Mouse (Mus musculus): ENCODE results near the gene Psmc3ip. TPM values are rescaled to one million over a fixed set of nuclear protein-coding genes. Genes with fewer than 3 reads are reported as not detected.

Gene Psmc3ip
- polyA plus RNA-seq, 1 experiment from 2014 or later: 28.2 TPM

DNA sequence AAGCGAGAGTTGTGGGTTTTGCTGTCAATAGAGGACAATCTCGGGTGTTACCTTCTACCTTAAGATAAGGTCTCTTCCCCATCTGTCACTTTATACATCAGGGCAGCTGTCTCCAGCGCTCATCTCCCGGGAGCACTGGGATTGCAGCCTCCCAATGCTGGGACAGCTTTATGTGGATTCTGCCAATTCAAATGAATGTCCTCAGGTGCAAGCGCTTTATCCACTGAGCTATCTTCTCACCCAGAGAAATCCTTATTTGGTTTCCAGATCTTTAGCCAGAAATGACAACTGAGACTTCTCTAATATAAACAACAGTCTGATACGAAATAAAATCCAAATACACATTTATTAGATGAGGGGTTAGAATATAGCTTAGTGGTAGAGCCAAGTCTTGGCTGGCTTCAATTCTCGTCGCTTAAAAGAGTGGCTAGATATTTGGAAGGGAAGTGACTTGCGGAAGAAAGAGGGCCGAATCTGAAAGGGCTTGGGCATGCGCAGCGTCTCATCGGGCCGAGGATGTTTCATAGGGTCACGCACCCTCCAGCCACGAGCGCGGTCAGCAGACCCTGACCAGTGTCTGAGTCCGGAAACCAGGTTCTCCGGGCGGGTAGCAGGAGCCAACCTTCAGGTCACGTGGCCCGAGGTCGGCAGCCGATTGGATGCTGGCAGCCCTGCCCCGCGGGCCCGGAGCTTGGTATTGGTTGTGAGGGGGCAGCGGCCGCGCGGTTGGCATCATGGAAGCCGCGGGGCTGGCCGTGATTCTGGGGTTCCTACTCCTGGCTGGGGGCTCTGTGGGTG, 25.6 kb downstream of the Psmc3ip start, which contains the start of gene Naglu:
Naglu (plus strand) TSS at position 622 of the 798 bp plus-strand sequence.
- Histone ChIP-seq H3K4me3 (peak within 1 kb of the TSS; percentile 74), H3K4me2 (peak within 1 kb of the TSS; percentile 98), H3K4me1 (peaks cover 43% of the 10 kb centered on the region), H3K27me3 (replicated peaks) (peaks cover 53% of the 10 kb centered on the region), H3K36me3 (peaks cover under 1% of the 10 kb centered on the region), H3K27ac (0 out of 2 replicates have a peak within 1 kb of the TSS, but pooled peaks have one; percentile 36), H3K9ac (peak within 1 kb of the TSS; percentile 79), H3K9me3 (replicated peaks) (no peaks in the 10 kb centered on the region)
- ATAC-seq: peak; percentile 82
- WGBS (ENCODE audit: insufficient replicate concordance): 3% methylated on average over 35 of the region's 35 CpGs

DNA sequence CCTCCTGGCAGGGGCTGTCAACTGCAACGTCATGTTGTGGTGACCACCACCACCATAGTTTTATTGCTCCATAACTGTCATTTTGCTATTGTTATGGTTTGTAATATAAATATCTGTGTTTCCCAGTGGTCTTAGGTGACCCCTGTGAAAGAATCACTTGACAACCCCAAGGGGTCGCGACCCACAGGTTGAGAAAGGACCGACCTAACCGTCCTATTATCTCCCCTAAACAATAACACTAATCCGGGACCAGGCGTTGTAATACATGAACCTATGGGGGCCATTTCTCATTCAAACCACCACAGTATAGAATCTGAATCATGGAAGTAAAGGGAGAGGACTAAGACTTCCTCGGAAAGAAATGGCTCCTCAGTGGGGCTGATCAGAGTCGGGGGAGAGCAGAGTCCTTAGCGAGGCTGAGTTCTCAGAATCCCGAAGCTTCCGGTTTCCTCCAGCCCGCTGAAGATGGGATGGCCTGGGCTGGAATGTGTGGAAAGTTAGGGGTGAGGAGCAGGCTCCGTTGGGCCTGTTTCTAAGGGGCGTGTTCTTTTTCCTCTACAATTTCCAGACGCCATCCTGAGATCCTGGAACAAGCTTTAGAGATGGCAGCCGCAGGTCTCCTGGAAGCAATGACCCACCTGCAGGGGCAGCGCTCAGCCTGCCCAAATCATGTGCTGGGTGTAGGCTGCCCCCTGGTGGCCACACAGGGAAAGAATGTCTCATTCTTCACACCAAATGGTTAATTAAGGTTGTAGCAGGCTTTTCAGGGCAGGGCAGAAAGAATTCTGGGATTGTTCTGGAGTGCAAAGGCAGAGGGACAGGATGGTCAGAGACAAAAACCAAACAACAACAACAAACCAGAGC, 28.5 kb downstream of the Psmc3ip start:
- peak overlapping the region; percentile 23; the same call in 1 of the 2 replicates for H3K9ac ChIP-seq
- WGBS (ENCODE audit: insufficient replicate concordance): 18% methylated on average over 18 of the region's 18 CpGs
- H3K36me3 ChIP-seq: peaks cover 20% of the 10 kb centered on the region
- H3K4me3 ChIP-seq: peak overlapping the region; percentile 39
- peak overlapping the region; percentile 65 for H3K4me2 ChIP-seq
- H3K4me1 ChIP-seq: peaks cover 71% of the 10 kb centered on the region
- peak overlapping the region; percentile 98 for H3K27ac ChIP-seq
- ATAC-seq: no peak
- peaks cover 29% of the 10 kb centered on the region for H3K27me3 ChIP-seq (replicated peaks)
- H3K9me3 ChIP-seq (replicated peaks): no peaks in the 10 kb centered on the region

DNA sequence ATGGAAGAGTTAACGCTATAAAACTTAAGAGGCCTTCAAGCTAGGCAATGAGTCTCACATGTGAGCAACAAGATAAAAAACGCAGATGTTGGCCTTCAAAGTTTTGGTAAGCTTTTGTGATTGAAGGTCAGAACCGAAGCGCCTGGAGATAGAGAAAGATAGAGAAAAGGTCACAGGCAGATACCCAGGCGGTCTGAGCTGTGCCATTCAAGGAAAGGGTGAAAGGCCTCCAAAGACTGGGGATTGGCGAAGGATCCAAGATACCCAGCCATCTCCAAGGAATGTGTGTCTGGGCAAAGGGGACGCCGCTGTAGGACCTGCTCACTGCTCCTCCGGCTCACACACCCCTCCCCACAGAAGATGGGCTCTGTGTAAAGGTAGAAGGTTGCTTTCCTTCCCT, 30.2 kb downstream of the Psmc3ip start:
- H3K27me3 ChIP-seq (replicated peaks): peaks cover 12% of the 10 kb centered on the region
- ATAC-seq: no peak
- no peak overlapping the region for H3K4me3 ChIP-seq
- 68% methylated on average over 9 of the region's 9 CpGs for WGBS (ENCODE audit: insufficient replicate concordance)
- H3K4me1 ChIP-seq: peaks cover 72% of the 10 kb centered on the region
- H3K36me3 ChIP-seq: peaks cover 38% of the 10 kb centered on the region
- no peak overlapping the region for H3K4me2 ChIP-seq
- no peaks in the 10 kb centered on the region for H3K9me3 ChIP-seq (replicated peaks)
- H3K27ac ChIP-seq: peak overlapping the region; percentile 98
- no peak overlapping the region for H3K9ac ChIP-seq

DNA sequence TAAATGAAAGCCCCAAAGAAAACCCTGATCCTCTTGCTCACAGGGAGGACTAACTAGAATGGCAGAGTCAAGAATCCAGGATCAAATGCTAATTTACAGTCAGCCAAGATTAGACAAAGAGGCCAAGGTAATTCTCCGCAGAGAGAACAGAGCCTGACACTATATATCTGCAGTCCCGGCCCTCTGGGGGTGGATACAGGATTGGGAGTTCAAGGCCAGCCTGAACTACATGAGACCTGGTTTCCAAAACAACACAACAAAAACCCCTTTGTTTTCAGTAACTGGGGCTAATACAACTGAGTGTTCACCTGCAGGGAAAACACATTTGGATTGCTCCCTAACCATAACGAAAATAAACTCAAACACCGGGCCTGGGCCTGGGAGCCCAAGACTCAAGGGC, 30.8 kb downstream of the Psmc3ip start:
- Histone ChIP-seq H3K27me3 (replicated peaks) (peaks cover 12% of the 10 kb centered on the region), H3K9ac (peak overlapping the region; percentile 66), H3K4me2 (peak overlapping the region; percentile 69), H3K4me3 (peak overlapping the region; percentile 20; the same call in 1 of the 2 replicates), H3K27ac (peak overlapping the region; percentile 98), H3K36me3 (peaks cover 43% of the 10 kb centered on the region), H3K4me1 (peaks cover 70% of the 10 kb centered on the region), H3K9me3 (replicated peaks) (no peaks in the 10 kb centered on the region)
- WGBS (ENCODE audit: insufficient replicate concordance): 70% methylated on average over 4 of the region's 4 CpGs
- ATAC-seq: no peak

DNA sequence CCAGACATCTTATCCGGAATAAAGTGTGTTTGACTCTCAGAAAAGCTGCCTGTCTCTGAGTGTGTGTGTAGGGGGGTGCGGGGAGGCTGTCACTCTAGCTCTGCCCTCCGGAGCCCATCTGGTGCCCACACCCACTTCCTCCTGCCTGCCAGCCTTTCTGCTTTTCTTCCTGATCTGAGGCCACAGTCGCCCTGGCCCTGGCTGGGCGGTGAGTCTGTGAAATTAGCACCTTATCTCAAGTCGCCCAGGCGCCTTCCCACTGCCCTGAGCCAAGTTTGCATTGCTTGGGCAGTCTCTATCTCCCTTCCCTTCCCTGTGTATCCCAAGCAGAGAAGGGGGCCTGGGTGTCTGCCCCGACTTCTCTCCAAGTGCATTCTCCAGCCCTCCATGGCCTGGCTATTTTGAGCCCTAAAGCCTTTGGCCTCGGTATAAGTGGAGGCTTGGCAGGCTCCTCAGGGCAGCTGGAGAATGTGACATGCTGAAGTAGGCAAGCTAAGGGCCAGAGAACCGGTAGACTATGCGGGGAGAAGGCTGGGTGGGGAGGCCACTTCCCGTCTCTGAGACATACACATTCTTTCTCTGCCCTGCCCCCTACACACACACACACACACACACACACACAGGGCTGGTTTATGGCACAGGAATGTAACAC, 31.4 kb downstream of the Psmc3ip start:
- H3K4me3 ChIP-seq: peak overlapping the region; percentile 25
- peak; percentile 96 for ATAC-seq
- 3% methylated on average over 12 of the region's 12 CpGs for WGBS (ENCODE audit: insufficient replicate concordance)

GRCm38 (mm10) chr11:101062971-101063675, 32.1 kb downstream of the Psmc3ip start:
- Histone ChIP-seq H3K4me3 (peak overlapping the region; percentile 25), H3K27ac (peak overlapping the region; percentile 98), H3K4me1 (peaks cover 76% of the 10 kb centered on the region), H3K27me3 (replicated peaks) (peaks cover 4% of the 10 kb centered on the region; the same call in 1 of the 2 replicates), H3K9me3 (replicated peaks) (no peaks in the 10 kb centered on the region), H3K9ac (peak overlapping the region; percentile 66), H3K4me2 (peak overlapping the region; percentile 69), H3K36me3 (peaks cover 57% of the 10 kb centered on the region)
- 54% methylated on average over 14 of the region's 14 CpGs for WGBS (ENCODE audit: insufficient replicate concordance)
- ATAC-seq: no peak; the same call in 1 of the 2 replicates

More for the DNA sequence above, 31.4 kb downstream of the Psmc3ip start:
- Histone ChIP-seq H3K27me3 (replicated peaks) (peaks cover 7% of the 10 kb centered on the region; the same call in 1 of the 2 replicates), H3K9ac (peak overlapping the region; percentile 66), H3K9me3 (replicated peaks) (no peaks in the 10 kb centered on the region), H3K4me1 (peaks cover 69% of the 10 kb centered on the region), H3K36me3 (peaks cover 50% of the 10 kb centered on the region), H3K27ac (peak overlapping the region; percentile 98), H3K4me2 (peak overlapping the region; percentile 69)

- Histone ChIP-seq H3K27ac (peak overlapping the region; percentile 98), H3K4me1 (peaks cover 84% of the 10 kb centered on the region), H3K4me3 (no peak overlapping the region), H3K9me3 (replicated peaks) (no peaks in the 10 kb centered on the region), H3K27me3 (replicated peaks) (no peaks in the 10 kb centered on the region), H3K36me3 (peaks cover 64% of the 10 kb centered on the region), H3K9ac (peak overlapping the region; percentile 66; the same call in 1 of the 2 replicates), H3K4me2 (peak overlapping the region; percentile 69; the same call in 1 of the 2 replicates)
- no peak for ATAC-seq
- 76% methylated on average over 12 of the region's 12 CpGs for WGBS (ENCODE audit: insufficient replicate concordance)
Observed at GRCm38 (mm10) chr11:101062165-101062884, 32.9 kb downstream of the Psmc3ip start.

GRCm38 (mm10) chr11:101061049-101061448, 34.2 kb downstream of the Psmc3ip start:
- H3K4me2 ChIP-seq: no peak overlapping the region
- no peaks in the 10 kb centered on the region for H3K9me3 ChIP-seq (replicated peaks)
- WGBS (ENCODE audit: insufficient replicate concordance): 84% methylated on average over 5 of the region's 5 CpGs
- no peak for ATAC-seq
- H3K4me3 ChIP-seq: no peak overlapping the region
- H3K36me3 ChIP-seq: peaks cover 77% of the 10 kb centered on the region
- H3K9ac ChIP-seq: no peak overlapping the region
- H3K4me1 ChIP-seq: peaks cover 86% of the 10 kb centered on the region
- H3K27ac ChIP-seq: peak overlapping the region; percentile 64; the same call in 1 of the 2 replicates
- no peaks in the 10 kb centered on the region for H3K27me3 ChIP-seq (replicated peaks)

DNA sequence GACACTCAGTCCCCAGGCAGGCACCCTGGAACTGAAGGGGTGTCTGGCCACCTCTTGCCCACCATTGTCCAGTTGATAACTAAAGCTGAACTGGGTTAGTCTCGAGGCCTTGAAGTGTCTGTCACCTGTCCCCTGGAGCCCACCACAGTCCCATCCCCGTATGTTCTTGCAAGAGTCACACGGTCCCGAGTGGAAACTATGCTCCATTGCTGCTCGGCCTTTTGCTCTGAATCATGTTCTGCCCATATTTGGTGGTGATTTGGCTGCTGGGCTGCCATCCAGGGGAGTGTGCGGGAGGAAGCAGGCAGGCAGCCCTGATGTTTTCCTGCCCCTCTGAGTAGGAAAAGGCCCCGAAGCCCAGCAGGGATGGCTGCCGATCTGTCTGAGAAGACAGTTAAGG, 35.1 kb downstream of the Psmc3ip start:
- no peak overlapping the region for H3K9ac ChIP-seq
- H3K4me1 ChIP-seq: peaks cover 84% of the 10 kb centered on the region
- no peak overlapping the region for H3K4me3 ChIP-seq
- H3K27ac ChIP-seq: peak overlapping the region; percentile 61
- no peaks in the 10 kb centered on the region for H3K9me3 ChIP-seq (replicated peaks)
- no peak overlapping the region for H3K4me2 ChIP-seq
- H3K36me3 ChIP-seq: peaks cover 86% of the 10 kb centered on the region
- 73% methylated on average over 8 of the region's 8 CpGs for WGBS (ENCODE audit: insufficient replicate concordance)
- no peaks in the 10 kb centered on the region for H3K27me3 ChIP-seq (replicated peaks)
- ATAC-seq: no peak

GRCm38 (mm10) chr11:101059473-101059872, 35.8 kb downstream of the Psmc3ip start:
- WGBS (ENCODE audit: insufficient replicate concordance): 90% methylated on average over 10 of the region's 10 CpGs

More at GRCm38 (mm10) chr11:101059473-101059872, 35.8 kb downstream of the Psmc3ip start:
- H3K9me3 ChIP-seq (replicated peaks): no peaks in the 10 kb centered on the region
- H3K27ac ChIP-seq: peak overlapping the region; percentile 61
- H3K27me3 ChIP-seq (replicated peaks): no peaks in the 10 kb centered on the region
- no peak for ATAC-seq
- H3K9ac ChIP-seq: no peak overlapping the region
- H3K4me1 ChIP-seq: peaks cover 81% of the 10 kb centered on the region
- no peak overlapping the region for H3K4me3 ChIP-seq
- no peak overlapping the region for H3K4me2 ChIP-seq
- H3K36me3 ChIP-seq: peaks cover 91% of the 10 kb centered on the region
